Mouse (Mus musculus) kidney, adult 2 months (tissue): ENCODE data around the gene Ms4a1. TPM values are rescaled to one million over a fixed set of nuclear protein-coding genes. Genes with fewer than 3 reads are reported as not detected.
"Not testable (repeated sequence)": the region's sequence is repeated elsewhere in the genome, so short reads cannot be mapped to it uniquely, and the experiment has no call there.

Experiments
- DNase-seq: peaks from one replicate; pipeline ENCODE4 v3.0.0; 2021
- H3K27ac ChIP-seq: fragments of 200-500 bp; 2 replicates; pipeline ENCODE4 v1.5.1; 2012; ENCODE audit warnings: low read depth, low read length, control low read depth, inconsistent platforms; ENCODE audit not compliant: insufficient read depth
- H3K27me3 ChIP-seq: fragments of 200-500 bp; replicated peaks from 2 replicates; pipeline ENCODE4 v1.6.1; 2012; ENCODE audit warnings: mild to moderate bottlenecking, moderate library complexity, low read length, inconsistent platforms; ENCODE audit not compliant: control insufficient read depth, insufficient read depth
- H3K36me3 ChIP-seq: fragments of 200-500 bp; 2 replicates; pipeline ENCODE4 v1.6.1; 2012; ENCODE audit warnings: mild to moderate bottlenecking, moderate library complexity, low read length, inconsistent platforms; ENCODE audit not compliant: control insufficient read depth, insufficient read depth
- H3K4me1 ChIP-seq: fragments of 200-500 bp; 2 replicates; pipeline ENCODE4 v1.6.1; 2011; ENCODE audit warnings: low read length; ENCODE audit not compliant: control insufficient read depth, insufficient read depth
- H3K4me3 ChIP-seq: fragments of 200-500 bp; 2 replicates; pipeline ENCODE4 v1.5.1; 2011; ENCODE audit warnings: mild to moderate bottlenecking, low read depth, low read length, control low read depth; ENCODE audit not compliant: insufficient read depth
- CTCF ChIP-seq: fragments of 200-500 bp; conservative IDR thresholded peaks from 2 replicates; pipeline ENCODE4 v1.5.1; 2011; ENCODE audit warnings: low read depth, mild to moderate bottlenecking, control low read depth, low read length, moderate library complexity, mixed read lengths; ENCODE audit not compliant: insufficient read depth, insufficient read length
- POLR2A ChIP-seq: fragments of 200-500 bp; IDR thresholded peaks from one replicate; pipeline ENCODE4 v1.6.1; 2011; ENCODE audit warnings: low read depth, low read length, control low read depth
- WGBS: fragments of 180-500 bp; shearing (Covaris S2); methylation state at CpG from one replicate; pipeline ENCODE4 v1.1.7; 2018; 5-methylcytosine and 5-hydroxymethylcytosine counted together
- polyA plus RNA-seq: library from polyadenylated mRNA; depleted of rRNA; stranded (reverse); fragments of >200 nt; gene quantifications from 2 replicates; pipeline ENCODE4 v1.2.3, GENCODE M21; 2012; rRNA removed

Gene Ms4a1
- polyA plus RNA-seq, result 0.07 and 1.9 TPM in 2 replicates

DNA sequence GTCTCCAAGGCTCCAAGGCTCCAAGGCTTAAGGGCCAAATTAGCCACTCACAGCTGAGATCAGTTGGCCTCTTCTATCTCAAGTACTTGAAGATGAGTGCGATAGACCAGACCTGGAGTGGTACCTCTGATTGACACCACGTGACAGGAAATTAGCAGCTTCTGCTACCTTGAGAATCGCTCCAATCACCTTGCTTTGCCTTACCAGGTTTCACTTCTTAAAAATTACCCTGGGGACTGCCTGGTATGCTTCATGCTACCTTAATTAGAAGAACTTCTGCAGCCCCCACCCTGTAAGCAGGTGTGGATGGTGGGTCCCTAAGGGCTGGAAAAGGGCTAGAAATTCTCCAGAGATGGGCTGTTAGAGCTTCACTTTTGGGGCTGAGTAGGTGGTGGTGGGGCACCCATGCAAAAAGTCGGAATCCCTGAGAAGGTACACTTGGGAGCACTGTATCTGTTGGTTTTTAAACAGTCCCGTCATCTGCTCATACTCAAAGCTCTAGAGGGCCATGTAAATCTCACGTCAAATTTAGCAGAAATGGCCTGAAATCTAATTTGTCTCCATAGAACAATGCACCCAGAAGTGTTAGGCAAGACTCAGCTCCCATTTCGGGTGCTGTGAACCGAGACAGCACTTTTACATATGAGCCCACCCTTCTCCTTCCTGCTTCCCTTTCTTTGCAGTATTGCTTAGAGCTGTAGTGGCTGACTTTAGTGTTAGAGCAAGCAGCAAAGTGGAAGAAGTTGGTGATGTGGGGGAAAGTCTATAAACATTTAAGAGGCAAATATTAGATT is at the start of gene Ms4a1:
Gene Ms4a1 (minus strand): TSS at position 190 of the 794 bp plus-strand sequence.
- TF ChIP-seq CTCF, result no peak
- no peak for TF ChIP-seq POLR2A
- H3K27me3 ChIP-seq, result no peaks in the 10 kb centered on the region
- no peak within 1 kb of the TSS for H3K4me3 ChIP-seq
- no peaks in the 10 kb centered on the region for H3K4me1 ChIP-seq
- WGBS, result 81% methylated on average over 8 of the region's 8 CpGs
- no peak within 1 kb of the TSS for H3K27ac ChIP-seq
- no peaks in the 10 kb centered on the region for H3K36me3 ChIP-seq
- DNase-seq, result no peak

DNA sequence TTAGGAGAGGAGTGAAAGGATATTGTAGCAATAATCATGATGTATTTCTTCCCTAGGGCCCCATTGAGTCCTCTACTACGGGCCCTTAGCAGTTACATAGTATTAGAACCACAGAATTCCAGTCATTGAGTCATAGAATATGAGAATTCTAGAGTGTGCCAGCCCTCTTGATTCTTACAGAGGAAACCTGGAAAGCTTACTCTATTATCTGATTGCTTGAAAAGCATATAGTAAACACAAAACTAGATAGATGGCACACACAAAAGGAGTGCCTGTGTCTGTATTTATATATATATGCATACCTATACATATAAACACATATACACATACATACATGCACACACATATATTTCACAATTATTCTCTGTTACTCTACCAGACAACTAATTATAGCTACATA is 48.3 kb upstream of the Ms4a1 start, which contains the start of gene Ms4a14:
Gene Ms4a14 (minus strand): TSS at position 101 of the 400 bp plus-strand sequence.
- WGBS, result 58% methylated on average over 1 of the region's 1 CpGs
- TF ChIP-seq CTCF (no peak), POLR2A (no peak)
- no peak within 1 kb of the TSS for H3K27ac ChIP-seq
- no peaks in the 10 kb centered on the region for H3K4me1 ChIP-seq
- H3K27me3 ChIP-seq, result no peaks in the 10 kb centered on the region
- DNase-seq, result no peak
- H3K36me3 ChIP-seq, result no peaks in the 10 kb centered on the region
- H3K4me3 ChIP-seq, result no peak within 1 kb of the TSS

DNA sequence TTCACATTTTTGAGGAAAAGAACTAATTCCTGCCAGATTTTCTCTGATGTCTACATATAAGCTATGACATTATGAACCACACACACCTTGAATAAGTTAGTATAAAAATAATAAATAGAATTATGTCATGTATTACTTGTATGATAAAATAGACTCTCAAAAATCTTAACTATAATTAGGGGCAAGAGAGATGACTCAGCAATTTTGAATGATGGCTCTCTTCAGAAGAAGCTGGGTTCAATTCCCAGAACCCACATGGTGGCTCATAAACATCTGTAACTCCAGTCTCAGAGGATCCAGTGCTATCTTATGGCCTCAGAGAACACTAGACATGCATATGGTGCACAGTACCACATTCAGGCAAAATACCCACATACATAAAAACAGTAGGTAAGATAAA is 42.8 kb upstream of the Ms4a1 start:
- H3K27ac ChIP-seq, result no peak overlapping the region
- H3K4me3 ChIP-seq, result no peak overlapping the region
- no peaks in the 10 kb centered on the region for H3K27me3 ChIP-seq
- H3K36me3 ChIP-seq, result no peaks in the 10 kb centered on the region
- H3K4me1 ChIP-seq, result no peaks in the 10 kb centered on the region
- DNase-seq, result no peak
- no peak for TF ChIP-seq POLR2A
- no peak for TF ChIP-seq CTCF

DNA sequence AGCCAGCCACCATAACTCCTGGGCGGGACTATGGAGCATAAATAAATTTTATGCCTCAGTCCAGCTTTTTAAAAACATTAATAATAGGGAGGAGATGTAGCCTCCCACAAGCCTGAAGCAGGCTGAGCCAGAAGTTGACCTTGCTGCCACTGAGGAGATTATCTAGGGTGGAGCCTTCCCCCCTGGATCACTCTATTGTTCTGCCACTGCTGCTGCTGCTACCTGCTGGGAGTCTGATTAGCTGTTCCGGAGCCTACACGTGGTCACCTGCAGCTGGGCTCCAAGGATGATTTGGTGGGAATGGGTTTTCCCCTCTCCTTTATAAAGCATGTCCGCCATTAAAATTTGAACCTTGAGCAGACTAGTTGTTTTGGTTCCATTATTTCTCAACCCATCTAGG is 33.5 kb upstream of the Ms4a1 start:
- 54% methylated on average over 4 of the region's 4 CpGs for WGBS
- H3K4me1 ChIP-seq, DNase-seq, H3K27ac ChIP-seq, H3K27me3 ChIP-seq, H3K4me3 ChIP-seq, H3K36me3 ChIP-seq: not testable (repeated sequence)

DNA sequence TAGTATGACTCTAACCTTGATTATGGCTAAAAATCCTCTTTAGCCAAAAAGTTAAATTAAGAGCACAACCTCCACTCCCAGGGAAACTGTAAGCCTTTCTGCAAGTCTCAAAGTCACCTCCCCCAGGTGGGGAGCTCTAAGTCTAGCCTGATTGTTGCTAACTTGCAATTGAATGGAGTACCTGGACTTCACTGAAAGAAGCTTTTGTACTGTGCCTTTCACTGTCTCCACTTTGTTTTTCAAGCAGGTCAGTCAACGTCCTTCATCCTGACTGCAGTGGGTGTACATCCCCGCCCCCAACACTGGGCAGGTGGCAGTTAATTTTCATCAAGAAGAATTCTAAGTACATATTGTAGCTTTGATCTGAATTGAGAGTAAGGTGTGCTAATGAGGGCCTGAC is 32.9 kb upstream of the Ms4a1 start:
- Histone ChIP-seq H3K36me3 (no peaks in the 10 kb centered on the region), H3K4me3 (no peak overlapping the region), H3K4me1 (no peaks in the 10 kb centered on the region), H3K27me3 (no peaks in the 10 kb centered on the region), H3K27ac (no peak overlapping the region)
- no peak for DNase-seq
- no peak for TF ChIP-seq POLR2A
- no peak for TF ChIP-seq CTCF
- WGBS, result 68% methylated on average over 2 of the region's 2 CpGs

DNA sequence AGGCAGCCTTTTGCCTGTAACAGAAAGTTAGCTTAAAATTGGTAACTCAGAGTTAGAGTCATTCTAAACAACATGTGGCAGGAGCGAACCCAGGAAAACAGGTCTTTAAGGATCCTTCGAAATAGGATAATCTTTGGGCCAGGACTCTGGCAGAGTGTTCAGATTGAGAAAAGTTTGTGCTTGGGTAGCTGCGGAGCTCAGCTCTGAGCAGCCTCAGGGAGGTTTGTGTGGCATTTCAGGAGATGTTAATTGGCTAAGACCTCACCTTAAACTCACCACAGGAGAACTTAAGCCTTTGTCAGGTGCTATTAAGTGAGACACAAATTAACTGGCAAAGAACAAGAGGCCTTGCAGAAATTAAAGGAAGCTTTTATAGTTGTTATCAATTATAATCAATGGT is 27.6 kb upstream of the Ms4a1 start:
- 13% methylated on average over 3 of the region's 3 CpGs for WGBS
- not testable (repeated sequence) for H3K27me3 ChIP-seq, H3K27ac ChIP-seq

DNA sequence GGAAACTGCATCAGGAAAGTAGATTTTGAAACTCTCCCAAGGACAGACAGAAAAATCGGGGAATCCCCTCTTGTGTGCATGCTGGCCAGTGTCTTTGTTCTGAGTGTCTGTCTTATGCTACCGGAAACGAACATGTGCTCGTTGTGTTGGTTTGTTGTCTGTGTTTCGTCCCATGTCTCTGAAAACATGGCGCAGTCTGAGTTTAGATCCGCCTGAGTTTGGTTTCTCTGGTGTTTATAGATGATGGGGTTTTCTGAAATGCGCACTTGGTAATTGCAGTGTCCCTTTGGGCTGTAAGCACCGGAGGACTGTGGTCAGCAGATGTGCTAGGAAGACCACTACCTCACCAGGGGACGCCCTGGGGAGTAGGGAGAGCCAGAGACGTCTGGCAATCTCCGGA is 26.9 kb upstream of the Ms4a1 start:
- peak overlapping the region; percentile 43 for H3K4me3 ChIP-seq
- H3K4me1 ChIP-seq, result no peaks in the 10 kb centered on the region
- H3K27ac ChIP-seq, result no peak overlapping the region
- no peak for TF ChIP-seq CTCF
- no peak for TF ChIP-seq POLR2A
- H3K36me3 ChIP-seq, result no peaks in the 10 kb centered on the region
- WGBS, result 17% methylated on average over 12 of the region's 12 CpGs
- H3K27me3 ChIP-seq, result no peaks in the 10 kb centered on the region; the same call in 1 of the 2 replicates
- DNase-seq, result no peak

More for the DNA sequence above, 27.6 kb upstream of the Ms4a1 start:
- not testable (repeated sequence) for DNase-seq, H3K36me3 ChIP-seq, H3K4me1 ChIP-seq, H3K4me3 ChIP-seq
